In genomic region chr8:80845284-80845683, GRCm38 (mm10) we compare ENCODE assay signal across 24 mouse cellular contexts. TPM values are rescaled to one million over a fixed set of nuclear protein-coding genes. Genes with fewer than 3 reads are reported as not detected.
A peak's percentile ranks its signal among the peaks of the same experiment; 100 is the strongest.
DNase-seq lines count a peak whose midpoint lies in the region; ATAC-seq and TF ChIP-seq lines count a peak whose summit lies in the region.
"Had no signal": no experiment of that assay in that cellular context is flagged by ENCODE, and none has a peak within 500 bp of the region (broad histone marks: within the 10 kb centered on the region; RNA-seq: fewer than 3 reads in every experiment).

No protein-coding gene starts in this region.

- no peaks in the 10 kb centered on the region for H3K9me3 ChIP-seq in limb, embryonic 13.5 days
- H3K9me3 ChIP-seq in limb, embryonic 10.5 days (replicated peaks): no peaks in the 10 kb centered on the region
- no peaks in the 10 kb centered on the region for H3K9me3 ChIP-seq in heart, embryonic 15.5 days (replicated peaks)
- H3K9me3 ChIP-seq: hindbrain, embryonic 12.5 days; intestine, embryonic 15.5 days; liver, embryonic 15.5 days; lung, embryonic 15.5 days; midbrain, embryonic 10.5 days; midbrain, embryonic 15.5 days; stomach, embryonic 15.5 days had no signal

- no peaks in the 10 kb centered on the region for H3K27me3 ChIP-seq in limb, embryonic 13.5 days
- no peaks in the 10 kb centered on the region for H3K27me3 ChIP-seq in limb, embryonic 10.5 days (ENCODE audit: low read depth, poor library complexity, severe bottlenecking)
- H3K27me3 ChIP-seq in heart, embryonic 15.5 days: no peaks in the 10 kb centered on the region
- H3K27me3 ChIP-seq: hindbrain, embryonic 12.5 days; intestine, embryonic 15.5 days; liver, embryonic 15.5 days; lung, embryonic 15.5 days; midbrain, embryonic 15.5 days; stomach, embryonic 15.5 days had no signal

- no peak overlapping the region for H3K4me2 ChIP-seq in limb, embryonic 13.5 days (replicated peaks)
- H3K4me2 ChIP-seq in heart, embryonic 15.5 days: peak overlapping the region; percentile 38
- H3K4me2 ChIP-seq: hindbrain, embryonic 12.5 days; intestine, embryonic 15.5 days; liver, embryonic 15.5 days; lung, embryonic 15.5 days; midbrain, embryonic 15.5 days; stomach, embryonic 15.5 days had no signal

- peak; percentile 39 for DNase-seq in gastrocnemius, adult 2 months
- no peak for DNase-seq in gastrocnemius, postnatal 14 days
- no peak for DNase-seq in limb, embryonic 10.5 days (ENCODE audit: low spot score)
- no peak for DNase-seq in layer of hippocampus, adult 9-10 months (ENCODE audit: low spot score)
- DNase-seq: adrenal gland, postnatal 14 days; B cell, adult 2 months; cerebellum, adult 2 months; cerebellum, postnatal 14 days; gastrocnemius, postnatal 36 days; kidney, adult 2 months; layer of hippocampus, adult 9-11 months; right cerebral cortex, postnatal 25 days had no signal

- peak overlapping the region; percentile 48 for H3K27ac ChIP-seq in gastrocnemius, adult 2 months
- peak overlapping the region; percentile 39 for H3K27ac ChIP-seq in limb, embryonic 13.5 days
- no peak overlapping the region for H3K27ac ChIP-seq in limb, embryonic 10.5 days
- peak overlapping the region; percentile 80 for H3K27ac ChIP-seq in heart, embryonic 15.5 days
- H3K27ac ChIP-seq: hindbrain, embryonic 12.5 days; hindbrain, postnatal 0 days; intestine, embryonic 15.5 days; liver, embryonic 15.5 days; lung, embryonic 15.5 days; midbrain, embryonic 10.5 days; midbrain, embryonic 15.5 days; stomach, embryonic 15.5 days had no signal

- WGBS in limb, embryonic 13.5 days: 71% methylated on average over 13 of the region's 13 CpGs
- WGBS in limb, embryonic 10.5 days: 94% methylated on average over 13 of the region's 13 CpGs
- 34% methylated on average over 13 of the region's 13 CpGs for WGBS in heart, embryonic 15.5 days

- no peaks in the 10 kb centered on the region for H3K36me3 ChIP-seq in limb, embryonic 13.5 days
- H3K36me3 ChIP-seq in limb, embryonic 10.5 days: no peaks in the 10 kb centered on the region
- H3K36me3 ChIP-seq in heart, embryonic 15.5 days: no peaks in the 10 kb centered on the region
- H3K36me3 ChIP-seq: hindbrain, embryonic 12.5 days; intestine, embryonic 15.5 days; lung, embryonic 15.5 days; midbrain, embryonic 10.5 days; midbrain, embryonic 15.5 days; stomach, embryonic 15.5 days had no signal

- no peak for TF ChIP-seq CTCF in gastrocnemius, adult 2 months (IDR thresholded peaks at IDR 0.05)

- peaks cover 69% of the 10 kb centered on the region for H3K4me1 ChIP-seq in limb, embryonic 13.5 days
- peaks cover 37% of the 10 kb centered on the region for H3K4me1 ChIP-seq in limb, embryonic 10.5 days
- peaks cover 90% of the 10 kb centered on the region for H3K4me1 ChIP-seq in heart, embryonic 15.5 days (replicated peaks)
- H3K4me1 ChIP-seq: midbrain, embryonic 10.5 days; midbrain, embryonic 15.5 days had no signal

- H3K4me3 ChIP-seq in gastrocnemius, adult 2 months: peak overlapping the region; percentile 26
- no peak overlapping the region for H3K4me3 ChIP-seq in limb, embryonic 13.5 days
- no peak overlapping the region for H3K4me3 ChIP-seq in limb, embryonic 10.5 days
- no peak overlapping the region for H3K4me3 ChIP-seq in heart, embryonic 15.5 days
- H3K4me3 ChIP-seq: hindbrain, embryonic 12.5 days; intestine, embryonic 15.5 days; liver, embryonic 15.5 days; lung, embryonic 15.5 days; midbrain, embryonic 10.5 days; midbrain, embryonic 15.5 days; stomach, embryonic 15.5 days had no signal

- intact Hi-C loops in gastrocnemius, adult 2 months (cut with DNase I): loop anchor here (5.0 kb wide), 1 partner anchor 33 kb away; no protein-coding TSS in a partner anchor
- intact Hi-C loops in gastrocnemius, postnatal 14 days (cut with DNase I; ENCODE audit: low total_unique reads): no loop called here

- no peak for ATAC-seq in limb, embryonic 13.5 days (ENCODE audit: low FRiP score, low read depth)
- ATAC-seq in heart, embryonic 15.5 days (replicated peaks; ENCODE audit: insufficient number of reproducible peaks, insufficient read depth, low FRiP score, low read depth): no peak; the same call in 1 of the 2 replicates
- ATAC-seq: activated CD4-positive, CD25-positive, alpha-beta regulatory T cell, adult 4 months; forebrain, embryonic 14.5 days; intestine, embryonic 15.5 days; midbrain, embryonic 15.5 days had no signal

- no peak overlapping the region for H3K9ac ChIP-seq in limb, embryonic 13.5 days
- H3K9ac ChIP-seq in heart, embryonic 15.5 days: no peak overlapping the region
- H3K9ac ChIP-seq: hindbrain, embryonic 12.5 days; intestine, embryonic 15.5 days; liver, embryonic 15.5 days; lung, embryonic 15.5 days; midbrain, embryonic 15.5 days; stomach, embryonic 15.5 days had no signal

RNA-seq across cellular contexts. Expression of gene Gab1, which starts 35.0 kb away (rescaled TPM):
- 10 to 100 TPM; 11.7 to 14.3 TPM for total RNA-seq in gastrocnemius, adult 2 months (2021)
- total RNA-seq in gastrocnemius, postnatal 14 days (2021): 10 to 100 TPM; 12.7 to 15.2 TPM
- polyA plus RNA-seq in limb, embryonic 13.5 days (2015; fragmentation: Nextera tagmentation; extraction: Ambion mirVana): 21.9 and 24.3 TPM in 2 replicates
- polyA plus RNA-seq in limb, embryonic 10.5 days (2016; fragmentation: Nextera tagmentation; extraction: Ambion mirVana): 10.6 and 14.2 TPM in 2 replicates
- polyA plus RNA-seq in heart, embryonic 15.5 days (2015; fragmentation: Nextera tagmentation; extraction: Ambion mirVana): 28.4 and 30.6 TPM in 2 replicates
